Mouse (Mus musculus) bone marrow macrophage, adult 2 months (primary cell): Measurements from ENCODE around the gene Zswim4. TPM values are rescaled to one million over a fixed set of nuclear protein-coding genes. Genes with fewer than 3 reads are reported as not detected.
A peak's percentile ranks its signal among the peaks of the same experiment; 100 is the strongest.

Source experiments
- H3K27ac ChIP-seq: 2 replicates; pipeline ENCODE4 v1.5.1; 2012; ENCODE audit warnings: low read depth, low read length; ENCODE audit not compliant: insufficient read depth
- H3K4me1 ChIP-seq: 2 replicates; pipeline ENCODE4 v1.6.1; 2012; ENCODE audit warnings: low read length; ENCODE audit not compliant: control insufficient read depth, insufficient read depth
- H3K4me3 ChIP-seq: 2 replicates; pipeline ENCODE4 v1.5.1; 2012; ENCODE audit warnings: mild to moderate bottlenecking, low read length, moderate library complexity; ENCODE audit not compliant: insufficient read depth
- CTCF ChIP-seq: IDR thresholded peaks from 2 replicates; pipeline ENCODE4 v1.5.1; 2012; ENCODE audit warnings: low read depth, mild to moderate bottlenecking, low read length, moderate library complexity
- POLR2A ChIP-seq: IDR thresholded peaks from 2 replicates; pipeline ENCODE4 v1.6.1; 2012; ENCODE audit warnings: mild to moderate bottlenecking, low read depth, low read length, borderline replicate concordance
- polyA plus RNA-seq: library from polyadenylated mRNA; stranded (reverse); fragments of >200 nt; gene quantifications from 2 replicates; pipeline ENCODE4 v1.2.4, GENCODE M21; 2012; ENCODE audit not compliant: missing spikeins, insufficient read depth, insufficient read length

Gene Zswim4
- polyA plus RNA-seq, 1 experiment: 10.9 TPM

- TF ChIP-seq CTCF (no peak), POLR2A (peak; percentile 40; the same call in 1 of the 2 replicates)
- H3K4me3 ChIP-seq: peak overlapping the region; percentile 94
- H3K4me1 ChIP-seq: peaks cover 35% of the 10 kb centered on the region
- peak overlapping the region; percentile 98 for H3K27ac ChIP-seq
These were observed 36.0 kb downstream of the Zswim4 start for GRCm38 (mm10) chr8:84200652-84201544.

- TF ChIP-seq CTCF (no peak), POLR2A (no peak)
- peak overlapping the region; percentile 56 for H3K27ac ChIP-seq
- H3K4me3 ChIP-seq: peak overlapping the region; percentile 38
- H3K4me1 ChIP-seq: peaks cover 27% of the 10 kb centered on the region
These were observed 36.7 kb downstream of the Zswim4 start for GRCm38 (mm10) chr8:84200126-84200555.

DNA sequence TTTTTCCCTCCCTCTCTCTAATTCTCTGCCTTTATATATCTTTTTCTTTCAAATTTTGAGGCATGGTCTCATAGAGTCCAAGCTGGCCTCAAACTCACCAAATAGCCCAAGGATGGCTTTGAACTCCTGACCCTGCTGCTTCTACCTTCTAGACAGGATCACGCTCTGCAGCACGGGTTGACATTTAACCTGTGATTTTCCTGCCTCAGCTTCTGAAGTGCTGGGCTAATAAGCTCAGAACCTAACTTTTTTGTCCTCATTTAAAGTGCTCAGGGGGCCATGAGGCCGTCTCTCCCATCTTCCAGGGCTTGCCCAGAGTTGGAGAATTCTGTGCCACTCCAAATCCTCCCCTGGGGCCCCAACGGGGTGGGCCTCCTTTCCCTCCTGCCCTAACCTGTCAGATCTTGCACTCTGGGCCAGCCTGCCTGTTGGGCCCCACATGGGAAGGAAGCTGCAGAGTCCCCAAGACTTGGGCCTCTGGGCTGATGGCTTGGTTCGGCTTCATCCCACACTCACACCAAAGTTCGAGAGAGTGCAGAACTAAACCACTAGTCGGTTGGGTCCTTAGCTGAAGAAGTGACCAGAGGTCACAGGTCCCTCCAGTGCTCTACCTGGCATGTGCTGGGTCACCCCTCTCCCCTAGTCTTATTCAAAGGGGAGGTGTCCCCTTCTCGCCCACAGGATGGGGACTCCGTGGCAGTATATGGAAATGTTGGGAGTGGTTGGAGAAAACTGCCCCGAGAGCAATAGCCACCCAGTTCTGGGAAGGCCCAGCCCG, 37.3 kb downstream of the Zswim4 start:
- peaks cover 22% of the 10 kb centered on the region for H3K4me1 ChIP-seq
- no peak overlapping the region for H3K27ac ChIP-seq
- TF ChIP-seq POLR2A (no peak), CTCF (no peak)
- H3K4me3 ChIP-seq: no peak overlapping the region

GRCm38 (mm10) chr8:84198871-84199270, 38.0 kb downstream of the Zswim4 start:
- H3K27ac ChIP-seq: peak overlapping the region; percentile 5; the same call in 1 of the 2 replicates
- H3K4me1 ChIP-seq: peaks cover 22% of the 10 kb centered on the region
- TF ChIP-seq CTCF (no peak), POLR2A (no peak)
- H3K4me3 ChIP-seq: peak overlapping the region; percentile 14; the same call in 1 of the 2 replicates

DNA sequence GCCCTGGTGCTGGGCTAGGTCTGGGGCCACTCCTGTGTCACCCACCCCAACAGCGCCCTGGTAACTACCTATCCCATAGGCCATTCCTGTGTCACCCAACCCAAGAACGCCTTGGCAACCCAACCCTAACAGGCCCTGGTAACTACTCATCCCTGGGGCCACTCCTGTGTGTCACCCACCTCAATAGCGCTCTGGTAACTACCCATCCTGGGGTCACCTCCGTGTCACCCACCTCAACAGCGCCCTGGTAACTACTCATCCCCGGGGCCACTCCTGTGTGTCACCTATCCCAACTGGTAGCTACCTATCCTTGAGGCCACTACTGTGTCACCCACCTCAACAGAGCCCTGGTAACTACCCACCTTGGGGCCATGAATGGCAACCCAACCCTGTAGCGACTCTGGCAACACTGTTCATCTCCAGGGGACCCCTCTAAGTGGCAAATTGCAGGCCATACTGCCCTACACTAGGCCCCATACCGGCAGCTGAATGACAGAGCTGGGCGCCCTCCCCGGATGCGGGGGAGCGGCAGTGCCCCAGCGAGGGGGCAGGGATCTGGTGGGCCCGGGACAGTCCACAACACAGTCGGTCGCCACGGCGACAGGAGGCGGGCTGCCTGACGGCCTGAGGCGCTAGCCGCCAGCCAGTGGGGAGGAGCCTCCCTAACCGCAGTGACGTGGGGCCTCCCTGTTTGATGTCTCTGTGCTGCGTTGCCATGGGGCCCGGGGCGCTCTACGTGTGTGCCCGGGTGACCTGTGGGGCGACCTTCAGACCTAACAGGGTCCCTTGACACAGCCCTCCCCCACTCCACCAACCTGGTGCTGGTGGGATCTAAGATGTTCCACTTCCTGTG, 38.7 kb downstream of the Zswim4 start:
- Histone ChIP-seq H3K4me1 (peaks cover 23% of the 10 kb centered on the region), H3K4me3 (peak overlapping the region; percentile 49)

GRCm38 (mm10) chr8:84197141-84197921, 39.5 kb downstream of the Zswim4 start:
- peak overlapping the region; percentile 49 for H3K4me3 ChIP-seq
- TF ChIP-seq CTCF (no peak), POLR2A (no peak)
- H3K4me1 ChIP-seq: peaks cover 27% of the 10 kb centered on the region
- H3K27ac ChIP-seq: peak overlapping the region; percentile 17; the same call in 1 of the 2 replicates

More for the DNA sequence above, 38.7 kb downstream of the Zswim4 start:
- no peak for TF ChIP-seq POLR2A
- no peak for TF ChIP-seq CTCF
- peak overlapping the region; percentile 17 for H3K27ac ChIP-seq

DNA sequence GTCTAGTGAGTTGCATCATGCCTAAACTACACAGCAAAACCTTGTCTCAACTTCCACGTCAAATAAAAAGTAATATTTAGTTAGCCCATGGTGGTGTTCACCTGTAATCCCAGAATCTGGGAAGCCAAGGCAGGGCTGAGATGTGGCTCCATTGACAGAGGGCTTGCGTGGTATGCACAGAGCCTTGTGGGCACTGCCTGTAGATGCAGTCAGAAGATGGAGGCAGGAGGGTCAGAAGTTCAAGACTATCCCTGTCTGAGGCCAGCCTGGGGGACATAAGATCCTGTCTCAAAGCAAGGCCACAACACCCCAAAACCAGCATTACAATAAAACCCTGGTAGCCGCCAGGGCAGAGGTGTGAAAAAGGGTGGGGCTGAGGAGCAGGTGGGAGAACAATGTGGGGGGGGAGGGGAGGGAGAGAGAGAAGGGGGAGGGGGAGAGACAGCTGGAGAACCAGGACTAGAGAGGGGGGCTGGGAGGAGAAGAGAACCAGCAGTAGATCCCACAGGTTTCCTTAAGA, 42.6 kb downstream of the Zswim4 start:
- peaks cover 31% of the 10 kb centered on the region for H3K4me1 ChIP-seq
- H3K27ac ChIP-seq: no peak overlapping the region
- TF ChIP-seq CTCF (no peak), POLR2A (no peak)
- no peak overlapping the region for H3K4me3 ChIP-seq

DNA sequence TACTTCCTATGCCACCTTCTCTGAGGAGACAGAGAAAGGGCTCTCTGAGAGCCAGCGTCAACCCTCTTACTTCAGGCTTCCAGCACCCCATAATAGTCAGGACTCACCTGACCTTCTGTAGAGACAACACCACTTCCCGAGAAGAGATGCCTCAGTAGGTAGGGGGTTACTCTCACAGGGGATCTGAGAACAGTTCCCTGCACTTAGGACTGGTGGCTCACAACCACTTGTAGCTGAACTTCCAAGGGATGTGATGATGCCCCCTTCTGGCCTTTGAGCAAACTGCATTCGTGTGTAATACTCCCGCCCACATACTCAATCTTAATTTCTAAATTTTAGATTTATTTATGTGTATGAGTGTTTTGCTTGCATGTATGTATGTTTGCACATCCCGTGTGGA, 43.3 kb downstream of the Zswim4 start:
- TF ChIP-seq CTCF (peak; percentile 57; the same call in 1 of the 2 replicates), POLR2A (no peak)
- Histone ChIP-seq H3K27ac (no peak overlapping the region), H3K4me3 (no peak overlapping the region), H3K4me1 (peaks cover 26% of the 10 kb centered on the region)
